Mouse (Mus musculus) lung, adult 2 months (tissue): ENCODE data around the gene Cramp1l.

Experiments
- CTCF ChIP-seq: fragments of 200-500 bp; IDR thresholded peaks from 2 replicates; pipeline ENCODE4 v1.5.1; 2011; ENCODE audit warnings: mild to moderate bottlenecking, low read length, control low read depth; ENCODE audit not compliant: insufficient read depth
- POLR2A ChIP-seq: fragments of 200-500 bp; IDR thresholded peaks from 2 replicates; pipeline ENCODE4 v1.6.1; 2011; ENCODE audit warnings: low read depth, mild to moderate bottlenecking, control low read depth, low read length, borderline replicate concordance; ENCODE audit errors: extremely low read depth

DNA sequence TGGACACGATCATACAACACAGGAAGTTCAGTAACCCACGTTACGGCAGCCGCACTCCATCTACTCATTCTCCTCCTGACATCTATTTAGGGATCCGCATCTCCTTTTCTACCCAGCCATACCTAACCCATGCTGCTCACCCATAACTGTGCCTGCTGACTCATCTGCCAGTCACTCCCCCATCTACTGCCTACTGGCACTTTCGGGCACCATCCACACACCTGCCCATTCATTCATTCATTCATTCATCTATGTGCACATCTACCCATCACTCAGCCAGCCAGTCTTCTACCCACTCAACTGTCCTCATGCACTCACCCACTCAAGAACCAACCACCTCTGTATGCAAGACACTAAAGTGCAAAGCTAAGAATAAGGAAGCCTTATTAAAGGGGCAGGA lies 28.4 kb downstream of the Cramp1l start:
- TF ChIP-seq CTCF (no peak), POLR2A (no peak)
